Mouse (Mus musculus): ENCODE measurements around the gene S1pr4. TPM values are rescaled to one million over a fixed set of nuclear protein-coding genes. Genes with fewer than 3 reads are reported as not detected.

S1pr4 gene
- polyA plus RNA-seq, 1 experiment from 2014 or later: 5.3 TPM

- Histone ChIP-seq H3K9ac (ENCODE audit: low read depth, low read length) (no peak overlapping the region), H3K9me3 (replicated peaks; ENCODE audit: control insufficient read depth, low read length) (no peaks in the 10 kb centered on the region), H3K4me3 (ENCODE audit: low read depth, low read length) (no peak overlapping the region), H3K27ac (ENCODE audit: low read length) (no peak overlapping the region), H3K4me1 (ENCODE audit: control insufficient read depth, low read depth, low read length) (no peaks in the 10 kb centered on the region), H3K4me2 (ENCODE audit: low read depth, low read length) (no peak overlapping the region), H3K36me3 (ENCODE audit: control insufficient read depth, insufficient read depth) (no peaks in the 10 kb centered on the region), H3K27me3 (ENCODE audit: control insufficient read depth, insufficient read depth, low read depth, low read length) (peaks cover 56% of the 10 kb centered on the region)
- no peak for ATAC-seq (ENCODE audit: low read depth)
- 42% methylated on average over 6 of the region's 6 CpGs for WGBS (ENCODE audit: insufficient replicate concordance)
Observed at GRCm38 (mm10) chr10:81451365-81451745, 48.6 kb downstream of the S1pr4 start.

- Histone ChIP-seq H3K9ac (ENCODE audit: low read depth, low read length) (no peak overlapping the region), H3K27me3 (ENCODE audit: control insufficient read depth, insufficient read depth, low read depth, low read length) (peaks cover 52% of the 10 kb centered on the region), H3K4me1 (ENCODE audit: control insufficient read depth, low read depth, low read length) (no peaks in the 10 kb centered on the region), H3K4me2 (ENCODE audit: low read depth, low read length) (no peak overlapping the region), H3K9me3 (replicated peaks; ENCODE audit: control insufficient read depth, low read length) (no peaks in the 10 kb centered on the region), H3K36me3 (ENCODE audit: control insufficient read depth, insufficient read depth) (no peaks in the 10 kb centered on the region), H3K4me3 (ENCODE audit: low read depth, low read length) (no peak overlapping the region), H3K27ac (ENCODE audit: low read length) (no peak overlapping the region)
- 42% methylated on average over 9 of the region's 9 CpGs for WGBS (ENCODE audit: insufficient replicate concordance)
- no peak for ATAC-seq (ENCODE audit: low read depth)
Observed at GRCm38 (mm10) chr10:81450641-81451364, 49.1 kb downstream of the S1pr4 start.

- Histone ChIP-seq H3K36me3 (ENCODE audit: control insufficient read depth, insufficient read depth) (no peaks in the 10 kb centered on the region), H3K4me1 (ENCODE audit: control insufficient read depth, low read depth, low read length) (no peaks in the 10 kb centered on the region), H3K9ac (ENCODE audit: low read depth, low read length) (no peak overlapping the region), H3K4me3 (ENCODE audit: low read depth, low read length) (no peak overlapping the region), H3K9me3 (replicated peaks; ENCODE audit: control insufficient read depth, low read length) (no peaks in the 10 kb centered on the region), H3K27ac (ENCODE audit: low read length) (no peak overlapping the region), H3K4me2 (ENCODE audit: low read depth, low read length) (no peak overlapping the region), H3K27me3 (ENCODE audit: control insufficient read depth, insufficient read depth, low read depth, low read length) (peaks cover 46% of the 10 kb centered on the region)
- WGBS (ENCODE audit: insufficient replicate concordance): under 1% methylated on average over 7 of the region's 7 CpGs
- peak; percentile 55 for ATAC-seq (ENCODE audit: low read depth)
Observed at GRCm38 (mm10) chr10:81450140-81450539, 49.8 kb downstream of the S1pr4 start.

Small RNAs within 50 kb of the gene (microRNA-seq; reads per million reads assigned to microRNA genes)
- gene Gm25595: not detected

Other genes with a start within 250 kb of the S1pr4 start
- gene Matk, start 247.2 kb downstream of the S1pr4 start, polyA plus RNA-seq (2015; fragmentation: Nextera tagmentation; extraction: Ambion mirVana): 1.6 and 1.8 TPM in 2 replicates
- 80.0 and 88.1 TPM in 2 replicates for gene Mrpl54, start 233.2 kb downstream of the S1pr4 start, polyA plus RNA-seq (2015; fragmentation: Nextera tagmentation; extraction: Ambion mirVana)
- 24.2 and 26.3 TPM in 2 replicates for gene Apba3, start 233.2 kb downstream of the S1pr4 start, polyA plus RNA-seq (2015; fragmentation: Nextera tagmentation; extraction: Ambion mirVana)
- 0.82 and 1.4 TPM in 2 replicates for gene Tjp3, start 208.6 kb downstream of the S1pr4 start, polyA plus RNA-seq (2015; fragmentation: Nextera tagmentation; extraction: Ambion mirVana)
- gene Pip5k1c, start 207.2 kb downstream of the S1pr4 start, polyA plus RNA-seq (2015; fragmentation: Nextera tagmentation; extraction: Ambion mirVana): 13.9 and 14.7 TPM in 2 replicates
- gene Cactin, start 179.0 kb downstream of the S1pr4 start, polyA plus RNA-seq (2015; fragmentation: Nextera tagmentation; extraction: Ambion mirVana): 18.4 and 18.7 TPM in 2 replicates
- gene Tbxa2r, start 171.4 kb downstream of the S1pr4 start, polyA plus RNA-seq (2015; fragmentation: Nextera tagmentation; extraction: Ambion mirVana): 4.3 and 4.5 TPM in 2 replicates
- gene Gipc3, start 156.9 kb downstream of the S1pr4 start, polyA plus RNA-seq (2015; fragmentation: Nextera tagmentation; extraction: Ambion mirVana): not detected in 2 replicates
- gene Hmg20b, start 149.7 kb downstream of the S1pr4 start, polyA plus RNA-seq (2015; fragmentation: Nextera tagmentation; extraction: Ambion mirVana): 19.8 and 22.5 TPM in 2 replicates
- 9.2 and 11.9 TPM in 2 replicates for gene Mfsd12, start 142.6 kb downstream of the S1pr4 start, polyA plus RNA-seq (2015; fragmentation: Nextera tagmentation; extraction: Ambion mirVana)
- gene 4930404N11Rik, start 134.3 kb downstream of the S1pr4 start, polyA plus RNA-seq (2015; fragmentation: Nextera tagmentation; extraction: Ambion mirVana): 1.9 and 2.5 TPM in 2 replicates
- 128 and 138 TPM in 2 replicates for gene Fzr1, start 121.6 kb downstream of the S1pr4 start, polyA plus RNA-seq (2015; fragmentation: Nextera tagmentation; extraction: Ambion mirVana)
- gene Dohh, start 115.7 kb downstream of the S1pr4 start, polyA plus RNA-seq (2015; fragmentation: Nextera tagmentation; extraction: Ambion mirVana): 46.3 and 48.3 TPM in 2 replicates
- 0.54 and 0.55 TPM in 2 replicates for gene Gm48551, start 115.7 kb downstream of the S1pr4 start, polyA plus RNA-seq (2015; fragmentation: Nextera tagmentation; extraction: Ambion mirVana)
- gene Gm48552, start 111.1 kb downstream of the S1pr4 start, polyA plus RNA-seq (2015; fragmentation: Nextera tagmentation; extraction: Ambion mirVana): 0.44 and 0.48 TPM in 2 replicates
- 1.7 and 4.1 TPM in 2 replicates for gene Smim24, start 107.1 kb downstream of the S1pr4 start, polyA plus RNA-seq (2015; fragmentation: Nextera tagmentation; extraction: Ambion mirVana)
- 10.2 and 12.0 TPM in 2 replicates for gene Nfic, start 44.5 kb downstream of the S1pr4 start, polyA plus RNA-seq (2015; fragmentation: Nextera tagmentation; extraction: Ambion mirVana)
- gene Celf5, start 17.4 kb downstream of the S1pr4 start, polyA plus RNA-seq (2015; fragmentation: Nextera tagmentation; extraction: Ambion mirVana): 0.05 TPM in 1 of 2 replicates, not detected in the other
- gene Ncln, start 3.7 kb downstream of the S1pr4 start, polyA plus RNA-seq (2015; fragmentation: Nextera tagmentation; extraction: Ambion mirVana): 39.3 and 47.1 TPM in 2 replicates
- 4.3 and 4.4 TPM in 2 replicates for gene Gna15, start 24.1 kb upstream of the S1pr4 start, polyA plus RNA-seq (2015; fragmentation: Nextera tagmentation; extraction: Ambion mirVana)
- 20.0 and 24.3 TPM in 2 replicates for gene Gna11, start 45.1 kb upstream of the S1pr4 start, polyA plus RNA-seq (2015; fragmentation: Nextera tagmentation; extraction: Ambion mirVana)
- gene Aes, start 59.4 kb upstream of the S1pr4 start, polyA plus RNA-seq (2015; fragmentation: Nextera tagmentation; extraction: Ambion mirVana): 131 and 141 TPM in 2 replicates
- 1.8 and 2.7 TPM in 2 replicates for gene Tle2, start 74.4 kb upstream of the S1pr4 start, polyA plus RNA-seq (2015; fragmentation: Nextera tagmentation; extraction: Ambion mirVana)
- gene Tle6, start 100.9 kb upstream of the S1pr4 start, polyA plus RNA-seq (2015; fragmentation: Nextera tagmentation; extraction: Ambion mirVana): 3.5 and 4.5 TPM in 2 replicates
- gene BC025920, start 106.1 kb upstream of the S1pr4 start, polyA plus RNA-seq (2015; fragmentation: Nextera tagmentation; extraction: Ambion mirVana): 0.35 and 0.36 TPM in 2 replicates
- 6.9 and 8.1 TPM in 2 replicates for gene Sirt6, start 127.7 kb upstream of the S1pr4 start, polyA plus RNA-seq (2015; fragmentation: Nextera tagmentation; extraction: Ambion mirVana)
- gene Ankrd24, start 128.4 kb upstream of the S1pr4 start, polyA plus RNA-seq (2015; fragmentation: Nextera tagmentation; extraction: Ambion mirVana): 2.1 and 2.4 TPM in 2 replicates
- gene Gm10778, start 148.9 kb upstream of the S1pr4 start, polyA plus RNA-seq (2015; fragmentation: Nextera tagmentation; extraction: Ambion mirVana): 1.1 and 1.3 TPM in 2 replicates
- 3.5 and 4.4 TPM in 2 replicates for gene Zfp433, start 204.7 kb upstream of the S1pr4 start, polyA plus RNA-seq (2015; fragmentation: Nextera tagmentation; extraction: Ambion mirVana)